Mouse (Mus musculus): ENCODE data around the gene Rbks. TPM values are rescaled to one million over a fixed set of nuclear protein-coding genes. Genes with fewer than 3 reads are reported as not detected.

Gene Rbks
- total RNA-seq, 1 experiment: 2.1 TPM

DNA sequence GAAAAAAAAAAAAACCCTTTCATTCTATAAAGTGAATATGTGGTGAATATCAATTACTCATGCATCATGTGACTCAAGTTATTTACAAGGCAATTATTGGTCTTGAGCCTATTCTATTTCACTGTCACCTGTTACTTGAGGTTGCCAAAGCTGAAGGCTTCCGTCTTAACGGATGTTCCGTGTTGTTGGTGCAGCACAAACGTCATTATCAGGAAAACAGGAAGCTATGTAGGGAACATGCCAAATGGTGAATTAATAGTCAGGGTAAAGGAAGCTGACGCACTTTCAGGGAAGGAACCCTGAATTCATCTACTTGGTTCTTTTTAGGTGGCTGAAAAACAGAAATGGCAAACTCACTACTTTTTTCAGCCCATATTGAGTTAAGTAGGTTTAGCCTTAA is 30.0 kb upstream of the Rbks start:
- H3K27ac ChIP-seq (ENCODE audit: insufficient read depth, low read depth, low read length, poor library complexity, severe bottlenecking): no peak overlapping the region
- H3K9ac ChIP-seq (ENCODE audit: insufficient read depth, low read depth, low read length, poor library complexity, severe bottlenecking): no peak overlapping the region
- no peaks in the 10 kb centered on the region for H3K4me1 ChIP-seq (ENCODE audit: control insufficient read depth in 2 of 2, insufficient read depth in 2 of 2, low read length in 2 of 2, poor library complexity in 1 of 2)
- H3K9me3 ChIP-seq (ENCODE audit: control insufficient read depth, insufficient read depth, low read depth, low read length): no peaks in the 10 kb centered on the region
- no peak for TF ChIP-seq MAFK (IDR thresholded peaks at IDR 0.05; ENCODE audit: insufficient read depth, low read depth, low read length)
- TF ChIP-seq HCFC1 (IDR thresholded peaks at IDR 0.05; ENCODE audit: borderline replicate concordance, insufficient read depth, low read length): no peak
- no peak for TF ChIP-seq CHD2 (IDR thresholded peaks at IDR 0.05; ENCODE audit: low read depth, low read length)
- no peak for TF ChIP-seq ZC3H11A (IDR thresholded peaks at IDR 0.05; ENCODE audit: borderline replicate concordance, low read depth, low read length)
- no peak for TF ChIP-seq ZNF384 (IDR thresholded peaks at IDR 0.05; ENCODE audit: low read depth, low read length)
- H3K4me3 ChIP-seq (ENCODE audit: insufficient read depth in 1 of 2, low read depth in 1 of 2, low read length in 2 of 2, poor library complexity in 1 of 2, severe bottlenecking in 1 of 2): no peak overlapping the region
- in situ Hi-C loops (cut with MboI; ENCODE audit: low sequenced_read_pairs in 2 of 2, unreplicated experiment in 2 of 2): no loop called here
- no peaks in the 10 kb centered on the region for H3K36me3 ChIP-seq (ENCODE audit: control insufficient read depth, insufficient read depth, low read length, poor library complexity, severe bottlenecking)
- DNase-seq (ENCODE audit: low read depth, low spot score): no peak

DNA sequence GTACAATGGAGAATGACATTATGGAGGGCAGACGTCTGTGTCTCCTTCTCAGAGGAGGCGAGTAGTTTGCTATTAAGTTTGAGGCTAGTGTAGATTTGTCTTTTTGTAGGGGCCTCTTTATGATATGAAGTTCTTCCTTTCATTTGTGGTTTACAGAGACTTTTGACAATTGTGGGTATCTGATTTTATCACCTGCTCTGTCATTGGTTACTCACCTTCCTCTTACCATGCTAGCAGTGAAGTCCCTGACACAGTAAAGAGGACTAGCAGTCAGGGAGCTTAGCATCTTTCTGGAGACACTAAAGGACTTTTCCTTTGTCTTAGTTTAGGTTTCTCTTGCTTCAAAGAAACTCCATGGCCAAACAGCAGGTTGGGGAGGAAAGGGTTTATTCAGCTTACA is 28.5 kb upstream of the Rbks start:
- DNase-seq (ENCODE audit: low read depth, low spot score): no peak
- no peaks in the 10 kb centered on the region for H3K36me3 ChIP-seq (ENCODE audit: control insufficient read depth, insufficient read depth, low read length, poor library complexity, severe bottlenecking)
- TF ChIP-seq HCFC1 (IDR thresholded peaks at IDR 0.05; ENCODE audit: borderline replicate concordance, insufficient read depth, low read length) (no peak), ZC3H11A (IDR thresholded peaks at IDR 0.05; ENCODE audit: borderline replicate concordance, low read depth, low read length) (no peak), ZNF384 (IDR thresholded peaks at IDR 0.05; ENCODE audit: low read depth, low read length) (no peak), CHD2 (IDR thresholded peaks at IDR 0.05; ENCODE audit: low read depth, low read length) (no peak), MAFK (IDR thresholded peaks at IDR 0.05; ENCODE audit: insufficient read depth, low read depth, low read length) (no peak)
- no peaks in the 10 kb centered on the region for H3K9me3 ChIP-seq (ENCODE audit: control insufficient read depth, insufficient read depth, low read depth, low read length)
- in situ Hi-C loops (cut with MboI; ENCODE audit: low sequenced_read_pairs in 2 of 2, unreplicated experiment in 2 of 2): no loop called here
- H3K9ac ChIP-seq (ENCODE audit: insufficient read depth, low read depth, low read length, poor library complexity, severe bottlenecking): no peak overlapping the region
- H3K4me1 ChIP-seq (ENCODE audit: control insufficient read depth in 2 of 2, insufficient read depth in 2 of 2, low read length in 2 of 2, poor library complexity in 1 of 2): no peaks in the 10 kb centered on the region
- H3K4me3 ChIP-seq (ENCODE audit: insufficient read depth in 1 of 2, low read depth in 1 of 2, low read length in 2 of 2, poor library complexity in 1 of 2, severe bottlenecking in 1 of 2): no peak overlapping the region
- no peak overlapping the region for H3K27ac ChIP-seq (ENCODE audit: insufficient read depth, low read depth, low read length, poor library complexity, severe bottlenecking)

DNA sequence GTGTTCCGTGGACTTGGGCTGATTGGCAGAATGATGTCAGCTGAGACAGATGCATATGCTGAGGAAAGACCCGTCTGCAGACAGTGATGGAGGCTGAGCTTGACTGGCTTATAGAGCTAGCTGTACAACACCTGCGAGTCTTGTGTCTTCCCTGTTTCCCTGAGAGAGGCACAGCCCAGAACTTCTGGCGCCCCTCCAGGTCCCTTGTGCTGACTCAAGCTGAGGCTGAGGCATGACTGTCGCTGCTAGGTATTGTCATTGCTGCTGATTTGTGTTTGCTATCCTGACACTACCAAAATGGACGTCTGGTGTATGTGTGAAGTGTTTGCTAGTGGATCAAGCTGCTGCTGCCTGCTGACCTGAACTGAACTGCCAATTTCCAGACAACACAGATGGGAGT is 27.1 kb upstream of the Rbks start:
- no peak overlapping the region for H3K4me3 ChIP-seq (ENCODE audit: insufficient read depth in 1 of 2, low read depth in 1 of 2, low read length in 2 of 2, poor library complexity in 1 of 2, severe bottlenecking in 1 of 2)
- H3K36me3 ChIP-seq (ENCODE audit: control insufficient read depth, insufficient read depth, low read length, poor library complexity, severe bottlenecking): no peaks in the 10 kb centered on the region
- in situ Hi-C loops (cut with MboI; ENCODE audit: low sequenced_read_pairs in 2 of 2, unreplicated experiment in 2 of 2): no loop called here
- TF ChIP-seq ZC3H11A (IDR thresholded peaks at IDR 0.05; ENCODE audit: borderline replicate concordance, low read depth, low read length): no peak
- TF ChIP-seq CHD2 (IDR thresholded peaks at IDR 0.05; ENCODE audit: low read depth, low read length): no peak
- TF ChIP-seq HCFC1 (IDR thresholded peaks at IDR 0.05; ENCODE audit: borderline replicate concordance, insufficient read depth, low read length): no peak
- no peak for TF ChIP-seq ZNF384 (IDR thresholded peaks at IDR 0.05; ENCODE audit: low read depth, low read length)
- no peak for TF ChIP-seq MAFK (IDR thresholded peaks at IDR 0.05; ENCODE audit: insufficient read depth, low read depth, low read length)
- H3K27ac ChIP-seq (ENCODE audit: insufficient read depth, low read depth, low read length, poor library complexity, severe bottlenecking): no peak overlapping the region
- H3K4me1 ChIP-seq (ENCODE audit: control insufficient read depth in 2 of 2, insufficient read depth in 2 of 2, low read length in 2 of 2, poor library complexity in 1 of 2): no peaks in the 10 kb centered on the region
- no peak for DNase-seq (ENCODE audit: low read depth, low spot score)
- H3K9ac ChIP-seq (ENCODE audit: insufficient read depth, low read depth, low read length, poor library complexity, severe bottlenecking): no peak overlapping the region
- H3K9me3 ChIP-seq (ENCODE audit: control insufficient read depth, insufficient read depth, low read depth, low read length): no peaks in the 10 kb centered on the region

DNA sequence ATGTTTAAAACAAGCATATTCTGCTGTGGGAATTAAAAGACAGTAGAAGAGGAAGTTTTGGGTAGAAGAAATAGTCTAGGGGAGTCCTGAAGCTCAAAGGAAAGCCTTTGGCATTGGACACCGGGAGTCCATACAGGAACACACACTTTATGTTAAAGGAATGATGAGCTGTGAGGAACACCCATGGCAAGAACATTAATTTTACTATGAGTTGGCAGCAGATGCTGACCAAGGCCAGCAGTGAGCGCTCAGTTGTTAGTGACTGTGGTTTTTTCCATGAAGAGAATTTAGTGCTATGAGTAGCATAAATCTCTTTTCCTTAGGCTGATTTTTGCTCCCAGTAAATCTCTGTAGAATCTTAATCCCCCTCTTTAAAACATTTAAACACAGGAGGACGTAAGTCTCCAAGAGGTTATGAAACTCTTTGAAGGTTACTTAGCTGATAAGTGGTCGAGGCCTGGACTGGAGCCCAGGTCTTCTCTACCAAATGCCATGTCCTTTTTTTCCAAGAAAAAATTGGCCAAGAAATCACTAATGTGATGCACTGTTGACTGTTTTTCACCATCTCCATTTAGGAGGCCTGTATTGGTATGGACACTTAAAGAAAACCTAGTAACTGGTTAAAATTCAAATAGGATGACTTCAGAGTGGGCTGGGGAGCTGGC is 18.2 kb upstream of the Rbks start:
- Histone ChIP-seq H3K36me3 (ENCODE audit: control insufficient read depth, insufficient read depth, low read length, poor library complexity, severe bottlenecking) (no peaks in the 10 kb centered on the region), H3K9ac (ENCODE audit: insufficient read depth, low read depth, low read length, poor library complexity, severe bottlenecking) (no peak overlapping the region), H3K4me1 (ENCODE audit: control insufficient read depth in 2 of 2, insufficient read depth in 2 of 2, low read length in 2 of 2, poor library complexity in 1 of 2) (no peaks in the 10 kb centered on the region), H3K4me3 (ENCODE audit: insufficient read depth in 1 of 2, low read depth in 1 of 2, low read length in 2 of 2, poor library complexity in 1 of 2, severe bottlenecking in 1 of 2) (no peak overlapping the region), H3K27ac (ENCODE audit: insufficient read depth, low read depth, low read length, poor library complexity, severe bottlenecking) (no peak overlapping the region), H3K9me3 (ENCODE audit: control insufficient read depth, insufficient read depth, low read depth, low read length) (no peaks in the 10 kb centered on the region)
- TF ChIP-seq CHD2 (IDR thresholded peaks at IDR 0.05; ENCODE audit: low read depth, low read length): no peak
- no peak for TF ChIP-seq MAFK (IDR thresholded peaks at IDR 0.05; ENCODE audit: insufficient read depth, low read depth, low read length)
- no peak for DNase-seq (ENCODE audit: low read depth, low spot score)
- in situ Hi-C loops (cut with MboI; ENCODE audit: low sequenced_read_pairs in 2 of 2, unreplicated experiment in 2 of 2): no loop called here

DNA sequence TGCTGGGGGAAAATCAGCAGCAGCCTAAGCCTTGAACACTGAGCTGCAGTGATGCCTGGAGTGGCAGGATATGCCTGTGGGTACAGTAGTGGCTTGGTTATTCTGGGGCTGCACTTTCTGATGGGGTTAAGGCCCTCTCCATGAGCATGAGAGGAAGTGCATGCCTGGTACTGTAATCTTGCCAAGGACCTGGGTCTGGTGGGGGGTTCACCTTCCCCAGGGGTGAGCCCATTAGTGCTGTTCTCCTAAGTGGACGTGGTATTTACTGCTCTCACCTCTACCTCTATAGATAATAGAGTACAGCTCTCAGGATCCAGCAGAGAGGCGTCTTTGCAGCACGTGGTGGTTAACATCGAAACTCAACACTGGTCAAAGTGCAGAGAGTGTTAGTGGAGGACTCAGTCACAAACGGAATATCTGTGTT is 16.4 kb upstream of the Rbks start:
- Histone ChIP-seq H3K9ac (ENCODE audit: insufficient read depth, low read depth, low read length, poor library complexity, severe bottlenecking) (no peak overlapping the region), H3K4me3 (ENCODE audit: insufficient read depth in 1 of 2, low read depth in 1 of 2, low read length in 2 of 2, poor library complexity in 1 of 2, severe bottlenecking in 1 of 2) (no peak overlapping the region), H3K27ac (ENCODE audit: insufficient read depth, low read depth, low read length, poor library complexity, severe bottlenecking) (no peak overlapping the region), H3K4me1 (ENCODE audit: control insufficient read depth in 2 of 2, insufficient read depth in 2 of 2, low read length in 2 of 2, poor library complexity in 1 of 2) (no peaks in the 10 kb centered on the region), H3K36me3 (ENCODE audit: control insufficient read depth, insufficient read depth, low read length, poor library complexity, severe bottlenecking) (peaks cover 1% of the 10 kb centered on the region; the same call in 1 of the 2 replicates), H3K9me3 (ENCODE audit: control insufficient read depth, insufficient read depth, low read depth, low read length) (no peaks in the 10 kb centered on the region)
- TF ChIP-seq HCFC1 (IDR thresholded peaks at IDR 0.05; ENCODE audit: borderline replicate concordance, insufficient read depth, low read length) (no peak), CHD2 (IDR thresholded peaks at IDR 0.05; ENCODE audit: low read depth, low read length) (no peak), ZC3H11A (IDR thresholded peaks at IDR 0.05; ENCODE audit: borderline replicate concordance, low read depth, low read length) (no peak), ZNF384 (IDR thresholded peaks at IDR 0.05; ENCODE audit: low read depth, low read length) (no peak)
- no peak for DNase-seq (ENCODE audit: low read depth, low spot score)
- in situ Hi-C loops (cut with MboI; ENCODE audit: low sequenced_read_pairs in 2 of 2, unreplicated experiment in 2 of 2): no loop called here
